Mouse (Mus musculus) forebrain, embryonic 15.5 days (tissue): Measurements from ENCODE around the gene Rhov. TPM values are rescaled to one million over a fixed set of nuclear protein-coding genes. Genes with fewer than 3 reads are reported as not detected.

Experiments
- ATAC-seq: fragments of 200-750 bp; cut with Nextera tagmentation; replicated peaks from 2 replicates; pipeline ENCODE4 v1.8.0; 2017; ENCODE audit warnings: mild to moderate bottlenecking, moderate TSS enrichment, moderate library complexity
- H3K27ac ChIP-seq: fragments of 300-500 bp; sonication (generic); replicated peaks from 2 replicates; pipeline ENCODE4 v1.5.1; 2015; ENCODE audit warnings: mild to moderate bottlenecking, inconsistent platforms
- H3K27me3 ChIP-seq: fragments of 300-500 bp; sonication (generic); 2 replicates; pipeline ENCODE4 v1.6.1; 2015; ENCODE audit warnings: inconsistent platforms
- H3K36me3 ChIP-seq: fragments of 300-500 bp; sonication (generic); 2 replicates; pipeline ENCODE4 v1.6.1; 2015; ENCODE audit warnings: mild to moderate bottlenecking, inconsistent platforms
- H3K4me1 ChIP-seq: fragments of 300-500 bp; sonication (generic); 2 replicates; pipeline ENCODE4 v1.6.1; 2015; ENCODE audit warnings: inconsistent platforms
- H3K4me2 ChIP-seq: fragments of 300-500 bp; sonication (generic); replicated peaks from 2 replicates; pipeline ENCODE4 v1.6.1; 2015; ENCODE audit warnings: mild to moderate bottlenecking, inconsistent platforms
- H3K4me3 ChIP-seq: fragments of 300-500 bp; sonication (generic); 2 replicates; pipeline ENCODE4 v1.5.1; 2015; ENCODE audit warnings: mild to moderate bottlenecking, inconsistent platforms
- H3K9ac ChIP-seq: fragments of 300-500 bp; sonication (generic); replicated peaks from 2 replicates; pipeline ENCODE4 v1.6.1; 2015; ENCODE audit warnings: mild to moderate bottlenecking, inconsistent platforms
- H3K9me3 ChIP-seq: fragments of 300-500 bp; sonication (generic); 2 replicates; pipeline ENCODE4 v1.6.1; 2016; ENCODE audit warnings: inconsistent platforms
- WGBS: fragments of 180-500 bp; shearing (Covaris S2); methylation state at CpG from one replicate; pipeline ENCODE4 v1.1.7; 2015; ENCODE audit warnings: mixed read lengths; 5-methylcytosine and 5-hydroxymethylcytosine counted together
- polyA plus RNA-seq: library from polyadenylated mRNA; unstranded; fragments of >200 nt; fragmentation: Nextera tagmentation; extraction: Ambion mirVana; gene quantifications from 2 replicates; pipeline ENCODE4 v1.2.1, GENCODE M21; 2015

Gene Rhov
- 19.6 and 24.0 TPM in 2 replicates for polyA plus RNA-seq

- ATAC-seq, result peak; percentile 86
- Histone ChIP-seq H3K27me3 (0 out of 2 replicates have a peak, but pooled peaks cover 4% of the 10 kb centered on the region), H3K9me3 (no peaks in the 10 kb centered on the region), H3K4me3 (peak within 1 kb of the TSS; percentile 91), H3K36me3 (no peaks in the 10 kb centered on the region), H3K4me2 (peak within 1 kb of the TSS; percentile 84), H3K4me1 (peaks cover 13% of the 10 kb centered on the region), H3K27ac (peak within 1 kb of the TSS; percentile 79), H3K9ac (peak within 1 kb of the TSS; percentile 65)
- WGBS, result under 1% methylated on average over 43 of the region's 49 CpGs
These were observed at the start of gene Rhov for GRCm38 (mm10) chr2:119270643-119271331. Gene Rhov (minus strand): TSS chr2:119271272.

DNA sequence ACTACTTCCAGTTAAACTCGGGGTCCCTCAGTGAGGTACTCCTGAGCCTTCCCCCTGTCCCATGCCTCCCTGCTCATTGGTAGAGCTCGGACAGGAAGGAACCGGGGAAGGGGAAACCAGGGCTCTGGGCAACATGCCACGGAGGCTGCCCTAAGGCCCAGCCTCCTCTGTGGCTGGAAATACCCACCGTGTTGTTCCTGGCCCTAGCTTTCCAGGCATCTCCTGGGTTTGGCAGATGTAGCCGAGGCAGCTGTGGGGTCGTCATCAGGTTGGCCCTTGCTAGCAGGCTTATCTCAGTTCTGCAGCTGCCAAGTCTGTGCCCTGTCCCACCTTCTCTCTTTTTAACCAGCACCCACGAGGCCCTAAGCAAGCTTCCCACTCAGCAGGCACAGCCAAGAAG lies 49.5 kb upstream of the Rhov start:
- H3K9ac ChIP-seq, result no peak overlapping the region
- peaks cover 44% of the 10 kb centered on the region for H3K4me1 ChIP-seq
- H3K9me3 ChIP-seq, result no peaks in the 10 kb centered on the region
- ATAC-seq, result no peak
- WGBS, result 60% methylated on average over 8 of the region's 8 CpGs
- no peaks in the 10 kb centered on the region for H3K36me3 ChIP-seq
- H3K27ac ChIP-seq, result no peak overlapping the region
- no peak overlapping the region for H3K4me3 ChIP-seq
- no peak overlapping the region for H3K4me2 ChIP-seq
- H3K27me3 ChIP-seq, result peaks cover 82% of the 10 kb centered on the region

- Histone ChIP-seq H3K36me3 (no peaks in the 10 kb centered on the region), H3K27me3 (peaks cover 74% of the 10 kb centered on the region), H3K27ac (no peak overlapping the region), H3K4me2 (no peak overlapping the region), H3K4me3 (no peak overlapping the region), H3K4me1 (peaks cover 32% of the 10 kb centered on the region), H3K9ac (no peak overlapping the region), H3K9me3 (no peaks in the 10 kb centered on the region)
- 72% methylated on average over 3 of the region's 3 CpGs for whole genome bisulfite sequencing
- no peak for ATAC-seq
These were observed 47.1 kb upstream of the Rhov start for GRCm38 (mm10) chr2:119318043-119318710.

GRCm38 (mm10) chr2:119314742-119315310 lies 43.8 kb upstream of the Rhov start:
- WGBS, result 51% methylated on average over 12 of the region's 12 CpGs
- no peak for ATAC-seq
- no peak overlapping the region for H3K27ac ChIP-seq

GRCm38 (mm10) chr2:119313780-119314479 lies 42.9 kb upstream of the Rhov start:
- H3K36me3 ChIP-seq, result no peaks in the 10 kb centered on the region
- H3K4me1 ChIP-seq, result peaks cover 17% of the 10 kb centered on the region
- H3K9ac ChIP-seq, result no peak overlapping the region
- peak; percentile 73 for ATAC-seq
- no peak overlapping the region for H3K27ac ChIP-seq
- peaks cover 53% of the 10 kb centered on the region for H3K27me3 ChIP-seq
- 16% methylated on average over 10 of the region's 10 CpGs for WGBS
- no peaks in the 10 kb centered on the region for H3K9me3 ChIP-seq
- no peak overlapping the region for H3K4me2 ChIP-seq
- H3K4me3 ChIP-seq, result no peak overlapping the region

More at GRCm38 (mm10) chr2:119314742-119315310, 43.8 kb upstream of the Rhov start:
- H3K27me3 ChIP-seq, result peaks cover 59% of the 10 kb centered on the region
- H3K4me2 ChIP-seq, result no peak overlapping the region
- no peak overlapping the region for H3K4me3 ChIP-seq
- H3K4me1 ChIP-seq, result peaks cover 17% of the 10 kb centered on the region
- H3K9me3 ChIP-seq, result no peaks in the 10 kb centered on the region
- H3K36me3 ChIP-seq, result no peaks in the 10 kb centered on the region
- no peak overlapping the region for H3K9ac ChIP-seq

DNA sequence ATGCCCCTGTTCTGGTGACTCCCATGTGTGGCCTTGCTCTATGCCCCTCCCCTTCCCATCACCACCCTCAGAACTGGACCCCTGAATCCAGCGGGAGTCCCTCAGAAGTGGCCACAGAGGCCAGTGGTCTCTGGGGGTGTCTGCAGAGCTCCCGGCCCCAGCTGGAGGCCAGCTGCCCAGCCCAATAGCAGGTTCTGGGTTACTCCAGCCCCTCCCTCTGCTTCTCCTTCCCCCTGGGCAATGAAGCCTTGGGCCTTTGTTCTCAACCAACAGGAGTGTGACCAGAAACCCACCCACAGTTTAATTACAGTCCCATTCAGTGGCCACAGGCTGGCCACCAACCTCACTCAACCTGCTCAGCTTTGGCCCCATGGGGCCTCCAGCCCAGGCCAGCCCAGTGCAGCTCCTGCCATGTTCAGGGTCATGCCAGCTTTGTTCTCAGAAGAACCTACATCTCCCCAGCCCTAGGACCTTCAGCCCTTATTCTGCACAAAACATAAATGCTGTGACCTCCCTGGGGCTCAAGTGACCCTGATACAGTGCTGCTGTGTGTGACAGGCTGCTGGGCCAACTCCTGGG lies 41.4 kb upstream of the Rhov start:
- no peak overlapping the region for H3K4me3 ChIP-seq
- H3K27me3 ChIP-seq, result peaks cover 39% of the 10 kb centered on the region
- no peak overlapping the region for H3K4me2 ChIP-seq
- H3K9ac ChIP-seq, result no peak overlapping the region
- H3K9me3 ChIP-seq, result no peaks in the 10 kb centered on the region
- no peak overlapping the region for H3K27ac ChIP-seq
- no peak for ATAC-seq
- H3K4me1 ChIP-seq, result peaks cover 17% of the 10 kb centered on the region
- 44% methylated on average over 2 of the region's 2 CpGs for WGBS
- H3K36me3 ChIP-seq, result no peaks in the 10 kb centered on the region

GRCm38 (mm10) chr2:119311544-119311943 lies 40.5 kb upstream of the Rhov start:
- no peak for ATAC-seq
- H3K27me3 ChIP-seq, result peaks cover 33% of the 10 kb centered on the region
- WGBS, result 43% methylated on average over 12 of the region's 12 CpGs

GRCm38 (mm10) chr2:119304798-119305208 lies 33.7 kb upstream of the Rhov start:
- H3K4me1 ChIP-seq, result peaks cover 22% of the 10 kb centered on the region
- no peaks in the 10 kb centered on the region for H3K9me3 ChIP-seq
- no peak overlapping the region for H3K4me3 ChIP-seq
- no peak overlapping the region for H3K27ac ChIP-seq
- no peak for ATAC-seq
- H3K9ac ChIP-seq, result no peak overlapping the region
- 24% methylated on average over 3 of the region's 3 CpGs for WGBS
- H3K4me2 ChIP-seq, result no peak overlapping the region
- no peaks in the 10 kb centered on the region for H3K27me3 ChIP-seq
- 0 out of 2 replicates have a peak, but pooled peaks cover under 1% of the 10 kb centered on the region for H3K36me3 ChIP-seq

More at GRCm38 (mm10) chr2:119311544-119311943, 40.5 kb upstream of the Rhov start:
- Histone ChIP-seq H3K27ac (no peak overlapping the region), H3K36me3 (no peaks in the 10 kb centered on the region), H3K4me1 (peaks cover 17% of the 10 kb centered on the region), H3K9me3 (no peaks in the 10 kb centered on the region), H3K4me2 (no peak overlapping the region), H3K9ac (no peak overlapping the region), H3K4me3 (no peak overlapping the region)

- H3K4me3 ChIP-seq, result no peak overlapping the region
- no peak for ATAC-seq
- H3K9ac ChIP-seq, result no peak overlapping the region
- H3K4me2 ChIP-seq, result no peak overlapping the region
- no peak overlapping the region for H3K27ac ChIP-seq
- H3K4me1 ChIP-seq, result peaks cover 23% of the 10 kb centered on the region
- WGBS, result 69% methylated on average over 3 of the region's 3 CpGs
- H3K27me3 ChIP-seq, result no peaks in the 10 kb centered on the region
- peaks cover 5% of the 10 kb centered on the region; the same call in 1 of the 2 replicates for H3K36me3 ChIP-seq
- no peaks in the 10 kb centered on the region for H3K9me3 ChIP-seq
These were observed 33.3 kb upstream of the Rhov start for GRCm38 (mm10) chr2:119304391-119304790.

DNA sequence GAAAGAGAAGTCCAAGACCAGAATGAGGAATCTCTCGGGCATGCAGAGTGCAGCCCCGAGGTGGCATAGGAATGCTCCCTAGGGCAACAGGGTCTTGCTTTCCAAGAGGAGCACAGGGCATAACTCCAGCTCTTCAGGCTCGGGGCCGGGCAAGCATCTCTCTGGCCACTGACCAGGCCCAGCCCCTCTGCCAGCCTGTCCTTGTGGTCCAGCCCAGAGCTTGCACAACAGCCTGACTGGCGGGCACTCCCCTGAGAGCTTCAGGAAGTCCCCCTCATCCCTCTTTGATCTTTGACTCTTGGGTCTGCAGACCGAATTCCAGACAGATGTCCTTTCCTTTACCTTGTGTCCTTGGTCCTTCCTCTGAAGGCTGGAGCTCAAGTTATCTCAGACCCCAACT lies 31.8 kb upstream of the Rhov start:
- WGBS, result 80% methylated on average over 6 of the region's 6 CpGs

GRCm38 (mm10) chr2:119300819-119301493 lies 29.9 kb upstream of the Rhov start:
- H3K36me3 ChIP-seq, result peaks cover 30% of the 10 kb centered on the region
- WGBS, result 37% methylated on average over 7 of the region's 7 CpGs
- H3K27ac ChIP-seq, result peak overlapping the region; percentile 59
- H3K4me1 ChIP-seq, result peaks cover 23% of the 10 kb centered on the region
- H3K9me3 ChIP-seq, result no peaks in the 10 kb centered on the region
- ATAC-seq, result peak; percentile 70
- no peaks in the 10 kb centered on the region for H3K27me3 ChIP-seq
- H3K9ac ChIP-seq, result no peak overlapping the region
- no peak overlapping the region for H3K4me2 ChIP-seq
- H3K4me3 ChIP-seq, result no peak overlapping the region

More for the DNA sequence above, 31.8 kb upstream of the Rhov start:
- no peak overlapping the region for H3K4me3 ChIP-seq
- no peak for ATAC-seq
- H3K9ac ChIP-seq, result no peak overlapping the region
- no peak overlapping the region for H3K27ac ChIP-seq
- H3K4me1 ChIP-seq, result peaks cover 23% of the 10 kb centered on the region
- no peaks in the 10 kb centered on the region for H3K9me3 ChIP-seq
- H3K27me3 ChIP-seq, result no peaks in the 10 kb centered on the region
- H3K36me3 ChIP-seq, result peaks cover 17% of the 10 kb centered on the region
- no peak overlapping the region for H3K4me2 ChIP-seq
